Mouse (Mus musculus): ENCODE measurements around the gene Tshz3.

- no peak for TF ChIP-seq CTCF (IDR thresholded peaks at IDR 0.05; ENCODE audit: borderline replicate concordance, extremely low read depth, insufficient read depth, insufficient read length)
- no peak for TF ChIP-seq POLR2A (IDR thresholded peaks at IDR 0.05; ENCODE audit: borderline replicate concordance, extremely low read depth, insufficient read depth, insufficient read length, poor library complexity, severe bottlenecking)
Observed at GRCm38 (mm10) chr7:36773086-36773485, 75.2 kb downstream of the Tshz3 start.
